Mouse (Mus musculus) bone marrow macrophage, adult 2 months (primary cell): ENCODE results near the gene Wdr70. TPM values are rescaled to one million over a fixed set of nuclear protein-coding genes. Genes with fewer than 3 reads are reported as not detected.
A peak's percentile ranks its signal among the peaks of the same experiment; 100 is the strongest.

Experiments used
- H3K27ac ChIP-seq: 2 replicates; pipeline ENCODE4 v1.5.1; 2012; ENCODE audit warnings: low read depth, low read length; ENCODE audit not compliant: insufficient read depth
- H3K4me1 ChIP-seq: 2 replicates; pipeline ENCODE4 v1.6.1; 2012; ENCODE audit warnings: low read length; ENCODE audit not compliant: control insufficient read depth, insufficient read depth
- H3K4me3 ChIP-seq: 2 replicates; pipeline ENCODE4 v1.5.1; 2012; ENCODE audit warnings: mild to moderate bottlenecking, low read length, moderate library complexity; ENCODE audit not compliant: insufficient read depth
- CTCF ChIP-seq: IDR thresholded peaks from 2 replicates; pipeline ENCODE4 v1.5.1; 2012; ENCODE audit warnings: low read depth, mild to moderate bottlenecking, low read length, moderate library complexity
- POLR2A ChIP-seq: IDR thresholded peaks from 2 replicates; pipeline ENCODE4 v1.6.1; 2012; ENCODE audit warnings: mild to moderate bottlenecking, low read depth, low read length, borderline replicate concordance
- polyA plus RNA-seq: library from polyadenylated mRNA; stranded (reverse); fragments of >200 nt; gene quantifications from 2 replicates; pipeline ENCODE4 v1.2.4, GENCODE M21; 2012; ENCODE audit not compliant: missing spikeins, insufficient read depth, insufficient read length

Wdr70 gene
- polyA plus RNA-seq, 1 experiment, result 29.4 TPM

DNA sequence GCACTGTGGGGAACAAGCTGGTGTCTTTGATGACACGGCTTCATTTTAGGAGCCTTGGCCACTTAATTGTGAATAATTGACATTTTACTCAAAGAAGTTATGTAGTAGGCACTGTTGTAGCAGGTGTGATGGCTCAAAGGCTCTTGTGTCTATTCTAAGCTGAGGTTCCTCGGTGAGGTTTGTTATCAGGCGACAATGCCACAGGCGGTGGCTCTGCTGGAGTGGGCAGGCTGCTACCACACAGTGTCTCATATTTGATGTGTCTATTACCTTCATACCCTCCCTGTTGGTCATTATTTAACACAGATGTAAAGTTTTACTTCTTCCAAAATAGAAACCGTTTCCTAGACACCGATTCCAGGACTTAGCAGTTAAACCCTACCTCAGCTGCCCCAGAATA lies 177.9 kb downstream of the Wdr70 start:
- TF ChIP-seq POLR2A, result no peak
- TF ChIP-seq CTCF, result no peak
- H3K4me3 ChIP-seq, result no peak overlapping the region
- no peak overlapping the region for H3K27ac ChIP-seq
- peaks cover 9% of the 10 kb centered on the region for H3K4me1 ChIP-seq

DNA sequence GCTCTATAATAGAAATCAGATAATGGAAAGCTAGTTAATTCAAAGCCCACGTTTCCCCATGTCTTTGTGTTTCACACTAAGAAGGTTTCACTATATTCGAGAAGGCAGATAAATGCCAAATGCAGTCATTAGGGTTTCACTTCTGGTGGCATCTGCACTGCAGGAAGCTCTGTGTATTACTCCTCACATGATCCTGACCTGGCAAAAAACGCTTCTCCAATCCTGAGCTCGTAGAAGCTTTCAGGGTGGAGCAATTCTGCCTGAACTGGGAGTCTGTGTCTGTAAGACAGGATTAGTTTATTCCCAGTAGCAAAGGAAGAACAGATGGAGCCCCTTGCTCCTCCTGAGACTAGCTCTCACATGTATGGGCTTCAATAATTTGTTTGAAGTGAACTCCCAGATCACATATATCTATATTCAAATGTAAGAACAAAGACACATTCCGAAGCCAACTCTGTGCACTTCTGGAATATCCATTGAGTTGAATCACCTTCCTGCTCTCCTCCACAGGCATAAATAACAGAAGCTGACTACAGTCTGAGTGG lies 192.4 kb downstream of the Wdr70 start:
- no peak overlapping the region for H3K4me3 ChIP-seq
- H3K4me1 ChIP-seq, result peaks cover 15% of the 10 kb centered on the region
- H3K27ac ChIP-seq, result peak overlapping the region; percentile 81
- TF ChIP-seq POLR2A, result no peak
- TF ChIP-seq CTCF, result no peak

DNA sequence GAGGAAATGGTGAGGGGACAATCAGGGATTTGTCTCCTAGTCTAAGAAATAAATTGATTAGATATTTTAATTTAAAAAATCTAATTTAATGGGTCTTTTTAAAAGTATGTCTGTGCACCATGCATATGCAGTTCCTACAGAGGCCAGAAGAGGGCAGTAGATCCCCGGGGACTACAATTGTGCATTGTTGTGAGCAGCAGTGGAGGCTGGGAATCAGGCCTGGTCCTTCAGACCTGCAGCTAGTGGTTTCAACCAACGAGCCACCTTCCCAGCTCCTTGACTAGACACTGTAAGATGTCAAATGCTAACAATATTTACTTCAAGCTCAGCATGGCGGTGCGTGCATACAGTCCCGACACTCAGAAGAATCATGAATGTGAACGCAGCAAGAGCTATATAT lies 199.7 kb downstream of the Wdr70 start:
- H3K4me1 ChIP-seq, result peaks cover 7% of the 10 kb centered on the region
- no peak for TF ChIP-seq POLR2A

DNA sequence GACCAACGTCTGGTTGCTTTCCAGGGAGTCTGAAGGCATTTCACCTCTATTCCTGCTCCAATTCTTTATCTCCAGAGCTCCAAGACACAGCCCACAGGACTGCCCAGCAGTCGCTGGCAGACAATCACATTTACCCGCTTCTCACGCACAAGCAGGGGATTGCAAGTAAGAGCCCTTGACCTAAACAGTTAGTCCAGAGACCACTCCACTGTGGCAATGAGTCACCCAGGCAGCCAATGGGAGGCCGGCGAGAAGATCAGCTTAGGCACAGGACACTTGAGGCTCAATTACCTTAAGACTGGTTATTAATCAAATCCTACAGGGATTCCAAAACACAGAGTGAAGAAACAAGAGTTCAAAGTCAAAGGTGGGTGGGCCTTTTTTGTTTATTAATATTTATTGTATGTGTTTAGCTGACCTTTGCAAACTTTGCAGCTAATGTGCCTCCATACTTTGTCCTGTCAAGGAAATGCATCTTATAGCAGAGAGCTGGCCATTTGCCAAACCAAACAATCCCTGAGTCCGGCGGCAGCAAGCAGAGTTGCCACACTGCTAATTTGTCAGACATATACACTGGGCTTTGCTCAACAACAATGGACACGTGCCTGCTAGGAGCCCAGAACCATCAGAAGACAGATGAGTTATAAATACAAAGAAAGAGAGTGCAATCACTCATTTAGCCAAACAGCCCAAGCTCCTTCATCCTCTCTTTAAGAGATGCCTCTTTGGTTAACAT lies 207.3 kb downstream of the Wdr70 start:
- TF ChIP-seq CTCF (no peak), POLR2A (no peak)
- Histone ChIP-seq H3K4me1 (peaks cover 26% of the 10 kb centered on the region), H3K27ac (no peak overlapping the region), H3K4me3 (no peak overlapping the region)

More for the DNA sequence above, 199.7 kb downstream of the Wdr70 start:
- Histone ChIP-seq H3K4me3 (no peak overlapping the region), H3K27ac (no peak overlapping the region)

DNA sequence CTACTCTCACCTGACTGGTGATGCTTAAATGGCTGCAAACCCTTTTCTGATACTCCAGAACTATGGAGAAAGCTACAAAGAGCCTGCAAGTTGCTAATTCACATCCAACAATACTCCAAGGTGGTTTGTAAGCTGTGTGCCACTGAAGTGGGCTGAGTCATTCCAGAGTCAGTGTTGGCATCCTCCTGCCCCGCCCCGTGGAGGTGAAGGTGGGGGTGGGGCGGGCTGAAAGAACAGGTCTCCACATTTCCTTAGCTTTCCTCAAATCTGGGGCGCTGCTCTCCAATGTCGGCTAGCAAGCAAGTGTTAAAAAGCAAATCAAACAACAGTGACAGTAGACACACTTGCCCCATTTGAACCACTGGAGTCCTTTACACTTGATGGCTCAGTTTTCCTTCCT lies 208.7 kb downstream of the Wdr70 start:
- H3K4me1 ChIP-seq, result peaks cover 26% of the 10 kb centered on the region
- H3K4me3 ChIP-seq, result no peak overlapping the region
- no peak for TF ChIP-seq POLR2A
- TF ChIP-seq CTCF, result no peak
- H3K27ac ChIP-seq, result no peak overlapping the region

DNA sequence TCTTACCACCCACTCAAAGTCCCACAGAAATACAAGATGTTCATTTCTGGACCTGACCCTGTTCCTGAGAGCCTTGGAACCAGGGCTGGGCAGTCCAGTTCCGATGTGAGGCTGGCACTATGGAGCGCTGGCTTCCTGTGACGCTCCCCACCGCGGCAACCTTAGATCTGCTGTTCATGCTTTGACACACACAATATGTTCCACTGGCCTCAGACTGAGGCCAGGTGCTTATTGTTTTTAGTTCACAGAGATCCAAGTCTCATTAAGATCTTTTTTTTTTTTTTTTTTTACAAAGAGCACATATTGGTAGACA lies 209.7 kb downstream of the Wdr70 start:
- no peak for TF ChIP-seq CTCF
- peaks cover 19% of the 10 kb centered on the region for H3K4me1 ChIP-seq
- H3K27ac ChIP-seq, result no peak overlapping the region
- no peak overlapping the region for H3K4me3 ChIP-seq

DNA sequence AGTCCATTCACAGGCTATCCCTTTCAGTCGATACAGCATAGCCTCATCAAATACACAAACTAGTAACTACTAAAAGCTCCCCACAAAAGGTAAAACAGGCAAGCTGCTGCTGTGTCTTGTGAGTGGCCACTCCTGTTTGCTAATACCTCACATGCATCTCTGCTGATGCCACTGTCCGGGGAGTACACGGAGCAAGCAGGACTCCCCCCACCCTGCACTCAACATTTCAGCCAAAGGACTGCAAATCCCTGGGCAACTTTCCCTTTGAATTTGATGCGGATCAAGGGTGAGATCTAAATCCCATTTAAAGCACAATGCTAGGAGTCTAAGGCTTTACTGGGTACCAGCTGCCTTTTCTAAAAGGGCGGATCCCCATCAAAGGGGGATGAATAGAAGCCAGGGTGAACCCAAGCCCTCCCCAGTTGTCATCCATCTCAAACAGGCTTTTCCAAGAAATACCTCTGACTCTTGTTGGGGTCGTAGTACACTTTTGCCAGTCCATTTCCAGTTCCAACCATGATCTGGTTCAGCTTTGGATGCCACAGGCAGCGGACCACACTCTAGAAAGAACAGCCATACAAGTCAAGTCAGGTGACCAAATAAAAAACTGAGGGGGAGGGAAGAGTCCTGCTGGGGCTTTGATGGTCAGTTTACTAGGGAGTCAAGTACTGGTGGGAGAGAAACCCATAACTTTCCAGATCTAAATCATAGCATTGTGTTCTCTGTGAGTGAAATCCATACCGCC lies 210.2 kb downstream of the Wdr70 start:
- no peak overlapping the region for H3K27ac ChIP-seq
- no peak for TF ChIP-seq POLR2A
- no peak for TF ChIP-seq CTCF
- H3K4me3 ChIP-seq, result no peak overlapping the region
- H3K4me1 ChIP-seq, result peaks cover 16% of the 10 kb centered on the region

DNA sequence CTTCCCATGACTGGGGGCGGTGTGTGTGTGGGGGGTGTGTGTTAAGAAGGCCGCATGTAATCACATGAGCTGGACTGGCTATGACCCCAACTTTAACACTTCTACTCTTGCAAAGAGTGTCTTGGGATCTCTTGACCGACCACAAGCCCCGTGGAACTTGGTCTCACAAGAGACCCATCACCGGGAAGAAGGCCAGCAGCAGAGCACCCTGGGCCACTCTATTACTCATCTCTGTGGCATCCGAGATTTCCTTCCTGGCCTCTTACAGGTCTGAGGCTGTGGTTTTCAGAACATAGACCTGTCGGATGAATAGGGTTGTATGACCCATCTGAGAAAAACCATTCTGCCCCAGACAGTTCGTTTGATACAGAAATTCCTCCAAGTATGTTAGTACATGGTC lies 212.4 kb downstream of the Wdr70 start:
- no peak overlapping the region for H3K4me3 ChIP-seq

DNA sequence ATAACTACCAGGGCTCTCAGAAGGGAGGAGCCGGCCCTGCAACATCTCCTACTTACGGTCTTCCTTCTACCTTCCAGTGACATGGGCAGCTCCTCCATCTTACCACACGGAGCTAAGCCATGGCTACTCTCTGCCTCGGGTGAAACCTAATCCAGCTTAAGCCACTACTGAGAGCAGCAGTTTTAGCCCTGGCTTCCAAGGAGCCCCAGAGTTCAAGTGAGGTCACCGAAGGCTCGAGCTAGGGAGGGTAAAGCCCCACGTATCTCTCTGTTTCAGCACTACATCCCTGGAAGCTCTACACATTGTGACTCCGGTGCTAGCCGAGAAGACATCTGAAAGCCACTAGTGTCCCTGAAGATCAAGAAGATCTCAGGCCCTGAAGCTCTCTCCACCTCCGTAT lies 213.9 kb downstream of the Wdr70 start:
- TF ChIP-seq CTCF (no peak), POLR2A (no peak)
- Histone ChIP-seq H3K27ac (no peak overlapping the region), H3K4me3 (no peak overlapping the region), H3K4me1 (peaks cover 5% of the 10 kb centered on the region; the same call in 1 of the 2 replicates)

More for the DNA sequence above, 212.4 kb downstream of the Wdr70 start:
- no peak for TF ChIP-seq POLR2A
- no peak for TF ChIP-seq CTCF
- Histone ChIP-seq H3K27ac (no peak overlapping the region), H3K4me1 (peaks cover 7% of the 10 kb centered on the region)

DNA sequence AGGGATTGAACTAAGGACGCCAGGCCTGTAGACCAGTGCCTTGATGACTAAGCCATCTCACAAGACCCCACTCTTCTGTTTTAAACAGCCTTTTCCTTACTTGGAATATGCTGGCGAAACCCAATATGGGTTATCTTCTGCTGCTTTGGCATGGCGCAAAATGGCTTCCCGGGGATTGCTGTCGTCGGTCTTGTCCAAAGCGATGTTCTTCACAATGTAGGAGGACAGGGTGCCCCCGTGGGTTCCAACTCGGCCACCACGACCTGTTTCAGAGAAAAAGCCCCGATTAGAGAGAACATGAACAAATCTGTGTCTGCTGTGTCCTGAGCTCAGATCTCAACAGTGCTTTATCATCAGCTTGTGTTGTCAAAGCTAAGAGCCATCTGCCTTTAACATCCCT lies 214.8 kb downstream of the Wdr70 start:
- Histone ChIP-seq H3K4me1 (peaks cover 2% of the 10 kb centered on the region), H3K4me3 (no peak overlapping the region), H3K27ac (no peak overlapping the region)
- no peak for TF ChIP-seq POLR2A
- TF ChIP-seq CTCF, result no peak
